Mouse (Mus musculus): ENCODE measurements around the gene Gm20388.
A peak's percentile ranks its signal among the peaks of the same experiment; 100 is the strongest.

Gene Gm20388

DNA sequence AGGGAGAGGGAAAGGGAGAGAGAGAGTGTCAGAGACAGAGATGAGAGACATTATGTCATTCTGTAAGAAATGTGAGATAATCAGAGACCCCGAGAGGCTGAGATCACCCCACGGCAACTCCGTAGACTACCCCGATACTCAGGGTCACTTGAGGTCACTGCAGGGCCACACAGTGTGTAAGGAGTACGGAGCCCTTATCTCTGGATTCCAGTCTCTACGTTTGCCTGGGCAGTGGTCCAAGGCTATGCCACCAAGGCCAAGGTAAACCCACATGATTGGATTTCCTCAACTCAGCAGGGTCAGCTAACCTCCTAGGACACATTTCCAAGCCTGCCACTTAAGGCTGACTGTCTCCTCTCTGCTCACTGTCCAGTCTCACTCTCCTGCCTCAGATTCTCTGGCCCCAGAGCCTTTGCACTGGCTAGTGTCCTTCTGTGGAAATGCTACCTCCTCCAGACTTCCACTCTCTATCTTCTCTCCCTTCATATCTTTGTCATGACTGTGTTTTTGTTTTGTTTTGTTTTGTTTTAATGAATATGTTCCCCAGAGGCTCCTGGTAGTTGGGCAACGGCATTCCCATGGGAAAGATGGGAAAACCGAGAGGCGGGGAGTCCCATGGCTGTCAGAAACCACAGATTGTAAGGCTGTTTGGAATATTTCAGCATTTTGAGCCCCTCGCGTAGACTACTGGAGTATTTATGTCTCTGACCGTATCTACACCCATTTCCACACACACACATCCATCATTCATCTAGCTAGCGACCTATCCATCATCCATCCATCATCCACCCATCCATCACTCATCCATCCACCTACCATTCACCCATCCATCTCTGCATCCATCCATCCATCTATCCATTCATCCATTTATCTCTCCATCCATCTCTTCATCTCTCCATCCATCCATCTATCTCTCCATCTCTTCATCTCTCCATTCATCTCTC lies 2745.7 kb downstream of the Gm20388 start:
- DNase-seq (ENCODE audit: low spot score): peak; percentile 58

DNA sequence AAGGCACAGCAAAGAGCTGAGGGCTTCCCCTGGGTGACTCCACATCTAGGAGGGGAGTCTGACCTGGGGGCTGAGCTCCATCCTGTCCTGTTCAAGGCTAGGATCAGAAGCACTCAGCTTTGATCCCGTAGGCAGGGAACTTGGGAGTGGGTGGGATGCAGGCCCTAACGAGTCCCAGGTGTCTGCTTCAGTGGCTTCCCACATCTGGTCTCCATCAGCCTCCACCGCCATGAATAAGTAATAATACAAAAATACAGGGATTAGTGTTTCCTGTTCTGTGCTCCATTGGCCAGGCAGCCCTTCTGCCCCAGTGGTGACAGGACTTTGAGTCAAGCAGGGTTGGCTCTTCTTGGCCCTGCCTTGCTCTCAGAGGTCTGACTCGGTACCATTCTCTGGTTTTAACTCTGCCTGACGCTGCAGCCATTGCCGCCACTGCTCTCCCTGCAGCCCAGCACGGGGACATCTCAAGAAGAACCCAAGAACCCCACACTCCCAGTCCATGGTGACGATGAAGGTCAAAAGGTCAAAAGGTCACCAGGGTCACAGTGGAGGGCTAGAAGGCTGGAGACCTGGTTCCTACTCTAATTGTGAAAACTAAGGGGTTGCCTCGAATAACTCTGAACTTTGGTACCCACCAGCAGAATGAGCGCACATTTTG lies 2747.6 kb downstream of the Gm20388 start:
- DNase-seq (ENCODE audit: low spot score): no peak

DNA sequence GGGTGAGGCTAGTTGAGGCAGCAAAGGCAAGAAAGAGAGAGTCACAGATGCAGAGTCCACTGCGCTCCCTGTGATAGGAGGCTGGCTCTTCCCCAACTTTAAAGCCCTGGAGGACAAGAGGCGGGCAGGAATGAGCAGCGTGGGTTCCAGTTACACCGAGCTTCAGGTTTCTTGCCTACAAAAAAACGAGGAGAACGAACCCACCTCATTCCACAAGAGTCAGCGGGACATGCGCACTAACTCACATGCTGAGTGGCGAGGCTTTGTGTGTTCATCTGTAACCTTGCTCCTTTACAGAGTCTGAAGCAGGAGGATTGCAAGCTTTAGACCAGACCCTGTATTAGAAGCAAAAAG lies 2748.1 kb downstream of the Gm20388 start:
- no peak for DNase-seq (ENCODE audit: low spot score)

DNA sequence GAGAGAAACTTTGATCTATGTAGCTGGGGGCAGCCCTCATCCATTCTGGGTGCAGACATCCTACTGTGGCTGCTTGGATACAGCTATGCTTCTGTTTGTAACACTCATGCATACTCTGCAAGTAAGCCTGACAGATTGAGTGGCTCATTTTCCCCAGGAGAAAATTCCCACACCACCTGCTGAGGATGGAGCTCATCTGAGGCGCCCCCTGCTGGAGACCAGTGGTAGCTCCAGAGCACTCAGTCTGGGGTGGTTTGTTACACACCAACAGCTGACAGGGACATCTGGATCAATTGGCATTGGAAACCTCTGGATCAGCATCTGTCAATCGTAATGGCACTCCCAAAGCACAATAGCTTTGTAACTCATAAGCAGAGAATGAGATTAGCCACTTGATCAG lies 2749.4 kb downstream of the Gm20388 start:
- no peak for DNase-seq (ENCODE audit: low spot score)

DNA sequence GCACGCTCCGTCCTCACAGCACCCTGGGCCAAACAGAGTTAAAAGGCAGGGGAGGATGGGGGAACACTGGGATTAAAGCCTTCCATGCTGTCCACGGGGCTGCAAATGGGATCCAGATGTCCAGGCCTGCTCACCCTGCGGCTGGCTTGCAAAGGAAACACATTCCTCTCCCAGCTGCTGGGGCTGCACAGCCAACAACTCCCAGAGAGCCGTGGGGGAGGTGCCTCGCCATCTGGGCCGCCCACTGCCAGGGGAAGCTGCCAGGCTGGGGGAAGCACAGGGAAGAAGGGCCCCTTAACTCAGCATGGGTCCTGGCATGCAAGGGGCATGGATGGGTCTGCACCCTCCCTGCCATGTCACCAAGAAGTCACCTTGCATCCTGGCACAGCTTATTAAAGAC lies 2750.5 kb downstream of the Gm20388 start:
- DNase-seq (ENCODE audit: low spot score): peak; percentile 74

DNA sequence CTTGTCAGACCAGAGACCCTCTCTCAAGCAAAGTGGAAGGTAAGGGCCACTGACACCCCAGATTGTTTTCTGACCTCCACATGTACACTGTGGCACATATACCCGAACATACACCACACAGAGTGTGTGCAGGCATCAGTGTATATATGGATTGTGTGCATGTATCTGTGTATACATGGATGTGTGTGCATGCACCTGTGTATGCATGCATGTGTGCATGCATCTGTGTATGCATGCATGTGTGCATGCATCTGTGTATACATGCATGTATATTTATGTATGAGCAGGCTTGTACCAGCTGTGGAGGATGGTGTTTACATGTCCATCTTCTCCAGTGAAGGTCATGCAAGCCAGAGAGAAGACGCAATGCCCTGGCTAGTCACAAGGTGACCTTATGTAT lies 2751.3 kb downstream of the Gm20388 start:
- no peak for DNase-seq (ENCODE audit: low spot score)

DNA sequence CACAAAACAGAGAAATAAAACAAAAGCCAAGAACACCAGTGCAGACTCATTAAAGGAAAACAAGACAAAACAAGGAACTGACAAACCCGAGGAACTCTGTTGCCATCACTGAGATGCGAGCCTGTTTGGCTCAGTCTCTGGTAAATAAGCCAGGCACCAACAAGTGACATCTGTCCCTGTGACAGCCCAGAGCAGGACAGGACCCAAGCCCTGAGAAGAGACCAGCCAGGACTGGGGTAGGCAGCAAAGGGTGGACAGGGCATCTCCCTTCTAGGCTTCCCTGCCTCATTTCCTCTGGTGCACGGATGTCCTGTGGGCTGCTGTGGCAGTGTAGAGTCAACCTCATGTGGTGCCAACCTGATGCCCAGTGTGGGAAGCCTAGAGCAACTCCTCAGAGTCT lies 2752.5 kb downstream of the Gm20388 start:
- no peak for DNase-seq (ENCODE audit: low spot score)

DNA sequence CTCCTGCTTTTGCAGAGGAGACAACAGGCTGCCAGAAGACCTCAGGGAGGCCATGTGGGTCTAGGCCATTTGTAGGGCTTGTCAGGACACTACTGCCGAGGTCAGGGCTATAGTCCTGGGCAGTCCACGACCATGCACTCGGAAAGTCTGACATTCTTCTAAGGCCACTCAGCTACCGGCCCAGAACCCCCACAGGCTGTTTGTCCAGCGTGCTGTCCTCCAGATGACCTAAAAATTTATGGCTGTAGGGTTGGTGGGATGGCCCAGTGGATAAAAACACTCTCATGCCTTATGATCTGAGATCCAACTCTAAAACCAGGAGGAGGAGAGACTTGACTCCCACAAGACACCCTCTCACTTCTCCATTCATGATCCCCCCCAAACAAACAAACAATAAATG lies 2753.0 kb downstream of the Gm20388 start:
- DNase-seq (ENCODE audit: low spot score): no peak

DNA sequence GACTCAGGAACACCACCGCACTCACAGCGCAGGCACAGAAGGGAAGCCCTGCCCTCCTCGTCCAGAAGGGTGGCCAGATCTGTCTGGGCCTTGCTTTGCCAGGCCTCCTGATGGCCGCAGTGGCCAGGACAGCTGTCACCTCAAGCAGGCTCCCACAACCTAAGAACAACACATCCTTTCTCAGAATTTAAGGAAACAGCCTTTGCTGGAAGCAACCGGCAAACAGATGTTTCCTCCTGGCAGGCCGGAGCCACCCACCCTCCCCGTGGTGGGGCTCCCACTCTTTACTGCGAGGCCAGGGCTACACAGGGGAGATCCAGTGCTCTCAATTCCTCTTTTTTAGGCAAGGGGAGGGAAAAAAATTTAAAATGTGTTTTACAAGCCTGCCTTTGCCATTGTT lies 2754.6 kb downstream of the Gm20388 start:
- DNase-seq (ENCODE audit: low spot score): no peak

DNA sequence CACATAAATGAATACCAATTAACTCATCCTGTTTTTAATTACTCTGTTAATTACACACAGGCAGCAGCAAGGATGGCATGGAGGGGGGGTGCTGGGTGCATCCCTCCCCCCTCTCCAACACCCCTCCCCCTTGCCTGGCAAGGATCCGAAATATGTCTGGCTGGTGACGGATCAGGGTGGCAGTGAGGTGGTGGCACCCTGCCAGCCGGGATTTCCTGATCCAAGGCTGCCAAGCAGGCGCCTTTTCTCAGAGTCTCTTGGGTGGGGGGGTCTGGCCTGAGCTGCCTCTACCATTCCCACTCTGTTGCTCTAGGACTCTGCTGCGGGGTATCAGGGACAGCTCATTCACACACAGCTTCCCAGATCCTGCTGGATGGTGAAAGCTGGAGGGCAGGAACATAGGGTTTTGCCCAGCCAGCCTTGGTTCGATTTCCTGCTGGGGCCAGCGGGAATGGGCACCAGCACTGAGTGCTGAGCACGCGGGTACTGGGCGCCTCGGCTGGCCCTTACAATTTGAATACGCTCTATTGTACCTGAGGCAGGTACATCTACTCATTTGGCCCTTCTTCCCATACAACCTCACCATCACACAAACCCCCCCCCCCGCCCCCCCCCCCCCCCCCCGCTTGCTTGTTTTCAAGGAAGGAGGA lies 2755.2 kb downstream of the Gm20388 start:
- peak; percentile 21 for DNase-seq (ENCODE audit: low spot score)

DNA sequence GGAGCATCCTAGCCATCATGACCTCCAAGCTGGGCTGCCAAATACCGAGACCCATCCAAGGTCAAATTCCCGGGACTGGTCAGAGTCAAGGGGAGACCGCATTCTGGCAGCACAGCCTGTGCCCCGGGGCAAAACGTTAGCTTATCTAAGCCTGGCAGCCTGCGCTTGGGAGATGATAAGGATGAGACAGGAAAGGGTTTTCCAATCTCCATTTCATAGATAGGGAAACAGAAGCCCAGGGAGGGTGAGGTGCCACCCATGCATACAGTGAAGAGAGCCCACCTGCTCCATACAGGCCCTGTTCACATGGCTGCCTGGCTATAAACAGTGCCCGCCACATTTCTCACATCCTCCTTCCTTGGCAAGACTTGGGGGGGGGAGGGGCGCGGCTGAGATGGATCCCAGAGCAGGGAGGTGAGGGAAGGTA lies 2755.7 kb downstream of the Gm20388 start:
- DNase-seq (ENCODE audit: low spot score): no peak

DNA sequence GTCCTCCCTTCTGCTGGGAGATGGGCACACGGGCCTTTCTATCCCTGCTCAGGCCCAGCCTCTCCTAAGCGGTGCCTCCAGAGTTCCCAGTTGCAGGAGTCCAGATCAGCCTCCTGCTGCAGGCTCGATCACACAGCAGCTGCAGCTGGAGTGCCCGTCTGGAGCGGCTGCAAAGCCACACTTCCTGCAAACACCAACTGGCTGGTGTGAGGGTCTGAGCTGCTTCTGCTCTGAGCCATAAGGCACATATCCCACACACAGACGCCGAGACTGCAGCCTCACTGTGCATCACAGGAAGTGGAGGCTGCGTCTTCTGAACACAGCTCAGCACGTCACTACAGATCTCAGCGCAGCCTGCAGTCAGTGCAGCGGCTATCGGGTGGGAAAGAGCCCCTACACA lies 2756.2 kb downstream of the Gm20388 start:
- no peak for DNase-seq (ENCODE audit: low spot score)

DNA sequence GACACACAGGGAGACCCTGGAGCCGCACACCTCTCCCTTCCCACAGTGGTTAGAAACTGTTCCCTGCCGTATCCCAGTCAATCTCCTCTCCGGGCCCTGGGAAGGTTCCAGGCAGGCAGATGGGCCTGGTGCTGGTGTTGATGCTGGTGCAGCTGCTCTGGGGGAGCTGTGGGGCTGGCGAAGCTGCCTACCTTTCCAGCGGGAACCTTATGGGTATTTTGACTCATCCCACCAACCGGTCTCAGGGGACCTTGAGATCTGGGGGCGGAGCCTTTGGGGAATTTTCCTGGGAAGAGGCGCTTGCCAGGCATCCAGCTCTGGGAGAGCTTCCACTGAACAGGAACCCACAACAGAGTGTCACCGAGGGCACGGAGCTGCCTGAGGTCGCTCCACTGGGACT lies 2757.2 kb downstream of the Gm20388 start:
- no peak for DNase-seq (ENCODE audit: low spot score)

DNA sequence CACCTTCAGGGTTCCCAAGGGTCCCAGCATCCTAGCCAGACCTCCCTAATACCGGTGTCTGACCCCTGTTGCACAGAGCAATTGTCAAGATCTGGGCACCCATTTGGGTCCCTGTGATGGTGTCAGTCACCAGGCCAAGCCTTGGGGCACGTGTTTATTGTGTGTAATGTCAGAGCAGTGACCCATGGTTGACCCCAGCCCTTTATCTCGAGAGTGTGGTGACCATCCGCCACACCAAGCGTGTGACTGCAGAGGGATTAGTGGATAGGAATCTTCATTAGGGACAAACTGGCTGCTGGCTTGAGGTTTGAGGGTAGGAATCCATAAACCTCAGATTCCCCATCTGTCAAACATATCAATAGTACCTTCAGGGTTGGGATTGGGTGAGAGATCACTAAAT lies 2758.7 kb downstream of the Gm20388 start:
- no peak for DNase-seq (ENCODE audit: low spot score)

DNA sequence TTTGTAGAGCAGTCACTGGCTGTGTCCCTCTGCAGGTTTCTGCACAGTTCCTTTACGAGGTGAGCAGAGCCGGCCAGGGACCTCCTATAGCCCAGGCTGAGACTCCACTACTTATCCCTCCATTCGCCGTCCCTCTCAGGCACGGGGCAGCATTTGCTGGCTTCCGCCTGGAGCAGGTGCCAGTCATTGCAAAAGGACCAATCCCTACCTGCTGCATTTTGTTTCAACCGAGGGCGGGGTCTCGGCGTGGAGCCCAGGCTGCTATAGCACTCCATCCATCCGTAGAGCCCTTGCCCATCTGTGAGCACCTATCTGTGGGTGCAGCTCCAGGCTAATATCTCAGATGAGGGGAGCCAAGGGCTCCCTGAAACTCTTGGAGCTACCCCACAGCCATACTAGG lies 2759.4 kb downstream of the Gm20388 start:
- no peak for DNase-seq (ENCODE audit: low spot score)

DNA sequence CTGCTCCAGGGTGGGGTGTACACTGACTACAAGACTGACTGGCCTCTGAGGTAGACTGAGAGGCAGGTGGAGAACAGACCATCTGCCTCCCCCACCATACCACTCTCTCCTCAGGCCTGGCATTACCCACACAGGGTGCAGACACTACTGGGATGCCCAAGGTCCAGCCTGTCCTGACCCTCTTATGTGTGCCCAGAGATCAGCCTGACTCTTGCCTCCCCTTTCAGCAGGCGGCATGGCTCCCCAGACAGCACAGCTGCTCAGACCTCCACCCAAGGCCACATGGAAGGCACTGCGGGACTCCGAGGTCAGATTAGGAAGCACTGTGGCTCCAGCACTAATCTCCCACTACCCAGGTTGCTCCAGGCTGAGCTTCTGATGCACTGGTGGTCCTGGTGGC lies 2760.1 kb downstream of the Gm20388 start:
- no peak for DNase-seq (ENCODE audit: low spot score)

DNA sequence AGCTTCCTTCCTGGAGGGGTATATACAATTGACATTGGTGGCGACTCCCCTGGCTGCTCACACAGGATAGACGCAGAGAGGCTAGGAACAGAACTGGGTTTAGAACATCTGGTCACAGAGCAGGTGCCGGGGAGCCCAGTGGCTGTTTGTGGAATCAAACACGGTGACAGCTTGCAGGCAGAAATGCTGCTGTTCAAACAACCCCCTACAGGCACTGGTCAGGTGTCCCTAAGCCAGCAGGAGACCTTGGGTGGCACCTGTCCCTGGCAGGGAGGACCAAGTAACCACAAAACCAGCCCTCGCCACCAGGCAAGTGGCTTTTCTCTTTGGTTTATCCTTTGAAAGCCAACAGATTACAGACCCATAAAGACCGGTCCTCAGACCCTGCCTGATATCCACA lies 2761.3 kb downstream of the Gm20388 start:
- DNase-seq (ENCODE audit: low spot score): no peak

DNA sequence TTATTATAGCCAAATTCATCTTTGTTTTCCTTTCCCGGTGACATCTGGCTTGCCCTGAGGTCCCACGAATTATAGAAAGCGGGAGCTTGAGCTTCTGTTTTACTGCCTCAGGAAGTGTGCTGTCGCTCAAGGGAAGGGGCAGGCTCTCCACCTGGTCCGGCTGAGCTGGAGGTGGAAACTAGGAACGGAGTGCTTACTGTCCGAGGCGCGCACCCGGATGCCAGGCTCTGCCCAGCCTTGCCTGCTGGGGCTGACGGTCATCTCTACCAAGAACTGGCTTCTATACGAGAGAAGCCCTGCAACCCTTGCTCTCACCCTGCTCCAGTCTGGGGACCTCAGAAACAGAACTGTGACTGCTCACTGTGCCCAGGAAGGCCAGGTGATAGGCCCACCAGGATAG lies 2763.3 kb downstream of the Gm20388 start:
- DNase-seq (ENCODE audit: low spot score): no peak

DNA sequence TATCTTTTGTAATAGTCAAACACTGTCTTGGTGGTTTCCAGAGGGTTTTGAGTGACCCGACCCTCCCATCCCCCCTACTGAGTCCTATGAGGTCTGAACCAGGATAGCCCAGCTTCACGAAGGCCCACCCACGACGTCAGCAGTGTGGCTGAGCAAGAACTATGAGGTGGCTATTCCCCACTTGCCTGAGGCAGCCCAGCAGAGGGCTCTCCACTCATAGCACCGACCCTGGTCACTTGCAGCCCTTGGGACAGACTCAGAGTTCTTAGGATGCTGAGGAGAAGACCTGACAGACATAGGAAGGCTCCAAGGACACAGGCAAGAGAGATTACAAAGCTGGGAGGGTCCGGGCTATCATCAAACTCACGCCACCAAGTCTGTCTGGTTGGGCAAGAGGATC lies 2764.4 kb downstream of the Gm20388 start:
- no peak for DNase-seq (ENCODE audit: low spot score)

DNA sequence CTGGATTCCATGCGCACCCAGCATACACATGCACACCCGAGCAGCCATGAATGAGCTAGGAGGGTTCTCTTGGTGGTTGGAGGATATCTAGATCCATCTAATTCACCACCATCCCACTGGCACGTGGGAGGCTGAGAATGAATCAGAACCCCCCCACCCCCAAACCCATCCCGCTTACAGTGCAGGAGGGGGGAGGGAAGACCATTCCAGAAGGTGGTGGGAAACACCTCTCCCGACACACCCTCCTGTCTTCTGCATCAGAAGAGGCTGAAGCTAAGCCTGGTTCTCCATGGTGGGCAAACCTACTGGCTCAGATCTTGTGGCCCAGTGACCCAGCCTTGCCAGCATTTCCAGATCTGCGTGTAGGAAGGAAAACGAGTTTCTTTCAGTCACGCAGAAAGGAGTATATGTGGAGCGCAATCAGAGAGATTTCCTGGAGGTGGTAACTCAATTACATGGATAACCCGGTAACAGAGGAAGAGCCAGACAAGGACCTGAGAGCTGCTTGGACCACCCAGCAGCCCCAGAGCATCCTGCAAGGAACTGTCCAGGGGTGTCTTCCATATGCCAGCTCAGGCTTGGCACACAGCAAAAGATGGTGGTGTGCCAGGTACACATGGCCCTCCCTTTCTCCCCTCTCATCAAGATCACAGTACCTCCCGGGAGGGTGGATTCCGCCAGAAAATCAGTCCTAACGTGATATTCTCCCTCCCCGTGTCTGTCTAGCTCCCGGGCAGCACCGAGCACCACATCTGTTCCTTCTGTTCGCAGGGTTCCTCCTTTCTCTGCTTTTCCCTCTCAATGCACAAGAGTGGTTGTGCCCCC lies 2765.2 kb downstream of the Gm20388 start:
- DNase-seq (ENCODE audit: low spot score): no peak

DNA sequence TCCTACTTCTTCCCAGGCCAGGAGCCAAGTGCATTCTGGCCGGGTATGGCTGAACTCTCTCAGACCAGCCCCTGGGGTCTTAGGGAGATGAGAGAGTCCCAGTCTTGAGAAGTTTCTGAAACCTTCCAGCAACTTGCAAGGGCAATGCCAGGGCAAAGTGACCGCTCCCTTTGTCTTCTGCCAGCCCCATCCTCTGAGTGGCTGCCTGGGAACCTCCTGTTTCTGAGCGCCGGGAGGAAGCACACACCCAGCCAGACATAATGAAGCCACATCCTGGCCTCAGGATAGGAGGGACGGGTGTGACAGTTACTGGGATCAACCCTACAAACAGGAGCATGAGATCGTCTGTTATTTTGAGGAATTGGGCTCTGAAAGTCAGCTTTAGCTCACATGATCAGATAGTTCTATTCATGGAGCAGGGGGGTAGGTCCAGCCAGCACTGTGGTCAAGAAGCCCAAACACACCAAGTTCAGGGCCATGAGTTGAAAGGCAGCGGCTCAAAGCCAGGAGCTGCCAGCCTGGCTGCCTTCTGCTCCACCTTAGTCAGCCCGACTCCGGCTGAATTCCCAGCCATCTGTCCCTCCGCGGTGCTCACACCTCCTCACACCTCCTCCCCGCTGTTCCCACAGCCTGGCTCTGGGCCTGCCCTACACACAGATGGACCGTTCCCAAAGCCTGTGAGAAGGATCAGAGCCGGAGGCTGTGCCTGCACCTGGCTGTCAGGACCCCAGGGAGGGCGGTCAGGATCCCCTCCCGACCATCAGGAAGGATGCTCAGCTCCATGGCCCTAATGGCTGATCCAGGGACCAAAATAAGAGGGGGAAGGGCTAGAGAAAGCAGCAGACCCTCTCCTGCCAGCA lies 2766.2 kb downstream of the Gm20388 start:
- DNase-seq (ENCODE audit: low spot score): no peak

Data from adipocyte (in vitro differentiated cells).